ENCODE assay signal across 8 mouse cellular contexts in the genomic region with DNA sequence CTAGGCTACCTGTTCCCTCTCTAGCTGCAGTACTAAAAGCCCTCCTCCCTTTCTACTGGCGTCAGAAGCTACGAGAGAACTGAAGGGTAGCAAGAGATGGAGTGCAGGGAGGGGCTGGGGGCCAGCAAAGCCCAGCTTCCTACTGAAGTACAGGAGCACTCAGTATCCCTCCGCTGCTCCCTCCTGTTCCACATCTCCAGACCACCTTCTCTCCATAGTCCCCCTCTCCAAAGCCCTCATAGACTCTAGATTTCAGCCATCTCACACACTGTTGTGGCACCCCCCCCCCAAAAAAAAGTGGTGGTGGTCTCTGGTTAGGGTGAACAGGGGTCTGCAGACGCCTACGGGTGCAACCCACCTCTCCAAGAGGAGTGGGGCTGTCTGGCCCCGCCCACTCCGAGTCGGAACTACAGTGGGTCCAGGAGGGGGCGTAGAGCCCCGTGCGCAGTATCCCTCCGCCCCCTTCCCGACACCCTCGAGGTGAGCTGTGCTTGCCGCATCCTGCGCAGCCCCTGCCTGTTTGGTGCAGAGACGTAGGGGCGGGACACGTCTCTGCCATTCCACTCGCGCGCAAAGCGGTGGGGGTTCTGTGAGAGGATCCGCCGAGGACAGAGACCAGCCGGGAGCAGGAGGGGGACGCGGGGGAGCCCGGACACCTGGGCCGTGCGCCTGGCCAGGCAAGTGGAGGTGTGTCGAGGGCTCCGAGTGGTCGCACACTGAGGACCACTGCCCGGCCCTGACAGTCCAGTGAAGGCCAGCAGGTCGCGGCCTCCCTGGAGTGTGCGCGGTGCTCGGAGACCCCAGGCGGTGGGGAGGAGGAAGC. TPM values are rescaled to one million over a fixed set of nuclear protein-coding genes. Genes with fewer than 3 reads are reported as not detected.
A peak's percentile ranks its signal among the peaks of the same experiment; 100 is the strongest.
DNase-seq lines count a peak whose midpoint lies in the region; ATAC-seq and TF ChIP-seq lines count a peak whose summit lies in the region.

No protein-coding gene starts in this region.

- 6% methylated on average over 31 of the region's 41 CpGs for WGBS in cerebellum, adult 2 months
- whole genome bisulfite sequencing in lung, adult 2 months = 28% methylated on average over 41 of the region's 41 CpGs
- WGBS in olfactory bulb, adult 2 months = 11% methylated on average over 41 of the region's 41 CpGs
- WGBS in thymus, adult 2 months = under 1% methylated on average over 33 of the region's 41 CpGs

- H3K9ac ChIP-seq in ES-E14 (ENCODE audit: insufficient read depth, low read depth, low read length, poor library complexity, severe bottlenecking) = peak overlapping the region; percentile 86

- in situ Hi-C loops in ES-E14 (cut with MboI; ENCODE audit: low sequenced_read_pairs in 2 of 2, unreplicated experiment in 2 of 2) = no loop called here

- H3K36me3 ChIP-seq in ES-E14 (ENCODE audit: control insufficient read depth, insufficient read depth, low read length, poor library complexity, severe bottlenecking) = no peaks in the 10 kb centered on the region; the same call in none of the 2 replicates
- H3K36me3 ChIP-seq in thymus, adult 2 months (ENCODE audit: control insufficient read depth, insufficient read depth, low read length) = peaks cover 19% of the 10 kb centered on the region

- H3K4me1 ChIP-seq in ES-E14 (ENCODE audit: control insufficient read depth in 2 of 2, insufficient read depth in 2 of 2, low read length in 2 of 2, poor library complexity in 1 of 2) = no peaks in the 10 kb centered on the region
- no peaks in the 10 kb centered on the region for H3K4me1 ChIP-seq in cerebellum, adult 2 months (ENCODE audit: control insufficient read depth, insufficient read depth, low read length)
- no peaks in the 10 kb centered on the region for H3K4me1 ChIP-seq in lung, adult 2 months (ENCODE audit: control insufficient read depth, insufficient read depth, low read length)
- H3K4me1 ChIP-seq in olfactory bulb, adult 2 months (ENCODE audit: control insufficient read depth, insufficient read depth, low read length) = no peaks in the 10 kb centered on the region
- peaks cover 2% of the 10 kb centered on the region; the same call in 1 of the 2 replicates for H3K4me1 ChIP-seq in thymus, adult 2 months (replicated peaks; ENCODE audit: control insufficient read depth, insufficient read depth, low read length)

- no peak for TF ChIP-seq POLR2A in cerebellum, adult 2 months (IDR thresholded peaks at IDR 0.05; ENCODE audit: borderline replicate concordance, insufficient read depth, low read length)
- 0 out of 2 replicates have a peak, but pooled peaks have one; percentile 23 for TF ChIP-seq POLR2A in lung, adult 2 months (IDR thresholded peaks at IDR 0.05; ENCODE audit: borderline replicate concordance, extremely low read depth, low read depth, low read length)
- no peak; the same call in 1 of the 2 replicates for TF ChIP-seq POLR2A in olfactory bulb, adult 2 months (IDR thresholded peaks at IDR 0.05; ENCODE audit: insufficient read depth, low read depth, low read length)
- peak; percentile 30; the same call in 1 of the 2 replicates for TF ChIP-seq POLR2A in thymus, adult 2 months (IDR thresholded peaks at IDR 0.05; ENCODE audit: control insufficient read depth, extremely low read depth, insufficient read depth, low read length, poor library complexity)

- ATAC-seq in frontal cortex, adult (ENCODE audit: low TSS enrichment) = peak; percentile 94

- H3K27ac ChIP-seq in ES-E14 (ENCODE audit: insufficient read depth, low read depth, low read length, poor library complexity, severe bottlenecking) = peak overlapping the region; percentile 34
- peak overlapping the region; percentile 87 for H3K27ac ChIP-seq in cerebellum, adult 2 months (ENCODE audit: insufficient read depth, low read length)
- peak overlapping the region; percentile 98 for H3K27ac ChIP-seq in olfactory bulb, adult 2 months (ENCODE audit: insufficient read depth, low read depth, low read length)
- H3K27ac ChIP-seq in thymus, adult 2 months (ENCODE audit: control insufficient read depth, insufficient read depth, low read length) = peak overlapping the region; percentile 64; the same call in 1 of the 2 replicates

- no peaks in the 10 kb centered on the region for H3K27me3 ChIP-seq in cerebellum, adult 2 months (ENCODE audit: control insufficient read depth, insufficient read depth, low read length)
- no peaks in the 10 kb centered on the region for H3K27me3 ChIP-seq in thymus, adult 2 months (ENCODE audit: control insufficient read depth, insufficient read depth, low read length)

- peak; percentile 42 for DNase-seq in ES-E14 (ENCODE audit: low read depth, low spot score)
- peak; percentile 76 to 79 for DNase-seq in cerebellum, adult 2 months
- peak; percentile 78 for DNase-seq in heart, postnatal 4 days
- peak; percentile 72 to 78 for DNase-seq in layer of hippocampus, adult 8-10 months (ENCODE audit: low spot score in 2 of 2)
- DNase-seq in lung, adult 2 months = peak; percentile 23
- DNase-seq in thymus, adult 2 months = peak; percentile 84

- H3K4me3 ChIP-seq in ES-E14 (ENCODE audit: insufficient read depth in 1 of 2, low read depth in 1 of 2, low read length in 2 of 2, poor library complexity in 1 of 2, severe bottlenecking in 1 of 2) = peak overlapping the region; percentile 78 to 92
- peak overlapping the region; percentile 83 for H3K4me3 ChIP-seq in cerebellum, adult 2 months (replicated peaks; ENCODE audit: insufficient read depth, low read depth, low read length)
- peak overlapping the region; percentile 78 for H3K4me3 ChIP-seq in lung, adult 2 months (replicated peaks; ENCODE audit: extremely low read depth, low read depth, low read length)
- H3K4me3 ChIP-seq in olfactory bulb, adult 2 months (ENCODE audit: insufficient read depth, low read depth, low read length) = peak overlapping the region; percentile 79
- peak overlapping the region; percentile 99 for H3K4me3 ChIP-seq in thymus, adult 2 months (ENCODE audit: control insufficient read depth, insufficient read depth, low read length)

- H3K9me3 ChIP-seq in ES-E14 (ENCODE audit: control insufficient read depth, insufficient read depth, low read depth, low read length) = no peaks in the 10 kb centered on the region

- no peak for TF ChIP-seq CTCF in cerebellum, adult 2 months (IDR thresholded peaks at IDR 0.05; ENCODE audit: borderline replicate concordance, insufficient read depth, low read depth, low read length)
- TF ChIP-seq CTCF in lung, adult 2 months (IDR thresholded peaks at IDR 0.05; ENCODE audit: insufficient read depth, low read length) = no peak
- no peak for TF ChIP-seq CTCF in olfactory bulb, adult 2 months (IDR thresholded peaks at IDR 0.05; ENCODE audit: insufficient read depth, low read depth, low read length)
- no peak for TF ChIP-seq CTCF in thymus, adult 2 months (IDR thresholded peaks at IDR 0.05; ENCODE audit: borderline replicate concordance, control insufficient read depth, extremely low read depth, insufficient read depth, low read length, poor library complexity)

TF ChIP-seq in ES-E14, 5 proteins besides CTCF, POLR2A, EP300 and RAD21:
- TF ChIP-seq ZNF384 (IDR thresholded peaks at IDR 0.05; ENCODE audit: low read depth, low read length) (no peak), CHD2 (IDR thresholded peaks at IDR 0.05; ENCODE audit: low read depth, low read length) (no peak), HCFC1 (IDR thresholded peaks at IDR 0.05; ENCODE audit: borderline replicate concordance, insufficient read depth, low read length) (no peak), ZC3H11A (IDR thresholded peaks at IDR 0.05; ENCODE audit: borderline replicate concordance, low read depth, low read length) (no peak), MAFK (IDR thresholded peaks at IDR 0.05; ENCODE audit: insufficient read depth, low read depth, low read length) (no peak)

RNA-seq across cellular contexts. Expression of a gene that starts 46.8 kb away (rescaled TPM):
- total RNA-seq in ES-E14 (2012; rRNA removed) = 11.8 and 16.3 TPM in 2 replicates
- polyA plus RNA-seq in cerebellum, adult 2 months (2012; rRNA removed) = 107 and 115 TPM in 2 replicates
- total RNA-seq in heart, postnatal 4 days (2021) = 10 to 100 TPM in 1 of 2 experiments, 1 to 10 TPM in 1; 8.0 to 11.9 TPM
- total RNA-seq in layer of hippocampus, adult 8-10 months (2022) = 100 to 1,000 TPM; 190 to 236 (median 213) TPM
- 1.5 and 1.7 TPM in 2 replicates for polyA plus RNA-seq in lung, adult 2 months (2012; rRNA removed)
- 81.4 TPM in 1 of 2 replicates, not detected in the other for polyA plus RNA-seq in olfactory bulb, adult 2 months (2012; ENCODE audit: insufficient read depth, insufficient read length, low replicate concordance, missing spikeins)
- 5.0 and 14.9 TPM in 2 replicates for polyA plus RNA-seq in thymus, adult 2 months (2012; rRNA removed)

Comparison
In these comparisons a context has a peak if more than half of its experiments do, and no peak if none do; other contexts are left out.
1. Peak in every context shown above with its lines: DNase-seq, ATAC-seq, H3K4me3 ChIP-seq and H3K27ac ChIP-seq.
2. DNase-seq: peak in every context shown above with its lines; median percentile 84 in thymus, adult 2 months; 78 in heart, postnatal 4 days; 78 in cerebellum, adult 2 months; 75 in layer of hippocampus, adult 8-10 months; 42 in ES-E14; 23 in lung, adult 2 months.
3. H3K27ac ChIP-seq: peak in every context shown above with its lines; median percentile 98 in olfactory bulb, adult 2 months; 87 in cerebellum, adult 2 months; 64 in thymus, adult 2 months; 34 in ES-E14.
4. POLR2A ChIP-seq: peak in lung, adult 2 months (single experiment) and thymus, adult 2 months (single experiment); none in cerebellum, adult 2 months (single experiment) and olfactory bulb, adult 2 months (single experiment).